Mouse (Mus musculus): ENCODE results near the gene Ipo13. TPM values are rescaled to one million over a fixed set of nuclear protein-coding genes. Genes with fewer than 3 reads are reported as not detected.

The Ipo13 gene
- total and polyA plus RNA-seq, 2 experiments from 2014 or later: 50.0 to 51.1 TPM

- H3K36me3 ChIP-seq (ENCODE audit: insufficient read depth, low read length): peaks cover 45% of the 10 kb centered on the region
These were observed 20.2 kb downstream of the Ipo13 start for GRCm38 (mm10) chr4:117894601-117895000.

GRCm38 (mm10) chr4:117893376-117893775, 21.4 kb downstream of the Ipo13 start:
- Histone ChIP-seq H3K4me2 (ENCODE audit: low read depth, low read length) (no peak overlapping the region), H3K36me3 (ENCODE audit: insufficient read depth, low read length) (peaks cover 43% of the 10 kb centered on the region), H3K9me3 (ENCODE audit: low read length) (no peaks in the 10 kb centered on the region), H3K9ac (replicated peaks; ENCODE audit: low read length) (no peak overlapping the region), H3K4me3 (ENCODE audit: low read length) (no peak overlapping the region), H3K27ac (no peak overlapping the region), H3K27me3 (ENCODE audit: insufficient read depth, low read length) (no peaks in the 10 kb centered on the region), H3K4me1 (ENCODE audit: insufficient read depth, low read length) (0 out of 2 replicates have a peak, but pooled peaks cover 5% of the 10 kb centered on the region)
- ATAC-seq (no peak), DNase-seq (ENCODE audit: low spot score) (no peak)
- 32% methylated on average over 9 of the region's 9 CpGs for WGBS
- TF ChIP-seq CTCF (IDR thresholded peaks at IDR 0.05; ENCODE audit: low read depth): no peak

More at GRCm38 (mm10) chr4:117894601-117895000, 20.2 kb downstream of the Ipo13 start:
- TF ChIP-seq CTCF (IDR thresholded peaks at IDR 0.05; ENCODE audit: low read depth): no peak
- no peaks in the 10 kb centered on the region for H3K27me3 ChIP-seq (ENCODE audit: insufficient read depth, low read length)
- H3K9ac ChIP-seq (replicated peaks; ENCODE audit: low read length): no peak overlapping the region
- no peaks in the 10 kb centered on the region for H3K9me3 ChIP-seq (ENCODE audit: low read length)
- no peak overlapping the region for H3K4me2 ChIP-seq (ENCODE audit: low read depth, low read length)
- no peak overlapping the region for H3K4me3 ChIP-seq (ENCODE audit: low read length)
- WGBS: 90% methylated on average over 8 of the region's 8 CpGs
- 0 out of 2 replicates have a peak, but pooled peaks cover 5% of the 10 kb centered on the region for H3K4me1 ChIP-seq (ENCODE audit: insufficient read depth, low read length)
- ATAC-seq (no peak), DNase-seq (ENCODE audit: low spot score) (no peak)
- H3K27ac ChIP-seq: no peak overlapping the region

GRCm38 (mm10) chr4:117891738-117892161, 23.0 kb downstream of the Ipo13 start, which contains the start of gene Dph2:
Dph2 (minus strand) TSS chr4:117892032.
- H3K4me1 ChIP-seq (ENCODE audit: insufficient read depth, low read length): 0 out of 2 replicates have a peak, but pooled peaks cover 5% of the 10 kb centered on the region
- H3K9me3 ChIP-seq (ENCODE audit: low read length): no peaks in the 10 kb centered on the region
- peak within 1 kb of the TSS; percentile 57 for H3K9ac ChIP-seq (replicated peaks; ENCODE audit: low read length)
- no peak for TF ChIP-seq CTCF (IDR thresholded peaks at IDR 0.05; ENCODE audit: low read depth)
- no peaks in the 10 kb centered on the region for H3K27me3 ChIP-seq (ENCODE audit: insufficient read depth, low read length)
- peaks cover 30% of the 10 kb centered on the region for H3K36me3 ChIP-seq (ENCODE audit: insufficient read depth, low read length)
- 1% methylated on average over 21 of the region's 21 CpGs for WGBS
- no peak within 1 kb of the TSS for H3K27ac ChIP-seq
- H3K4me3 ChIP-seq (ENCODE audit: low read length): peak within 1 kb of the TSS; percentile 68
- ATAC-seq: peak; percentile 90
- peak within 1 kb of the TSS; percentile 97 for H3K4me2 ChIP-seq (ENCODE audit: low read depth, low read length)
- DNase-seq (ENCODE audit: low spot score): peak; percentile 95

- Histone ChIP-seq H3K4me2 (ENCODE audit: low read depth, low read length) (peak overlapping the region; percentile 97), H3K27me3 (ENCODE audit: insufficient read depth, low read length) (no peaks in the 10 kb centered on the region), H3K9me3 (ENCODE audit: low read length) (no peaks in the 10 kb centered on the region), H3K9ac (replicated peaks; ENCODE audit: low read length) (0 out of 2 replicates have a peak overlapping the region, but pooled peaks have one; percentile 57), H3K4me1 (ENCODE audit: insufficient read depth, low read length) (peaks cover 11% of the 10 kb centered on the region; the same call in 1 of the 2 replicates), H3K4me3 (ENCODE audit: low read length) (no peak overlapping the region), H3K36me3 (ENCODE audit: insufficient read depth, low read length) (peaks cover 30% of the 10 kb centered on the region), H3K27ac (no peak overlapping the region)
- DNase-seq (ENCODE audit: low spot score) (no peak), ATAC-seq (no peak)
- no peak for TF ChIP-seq CTCF (IDR thresholded peaks at IDR 0.05; ENCODE audit: low read depth)
- WGBS: 62% methylated on average over 8 of the region's 8 CpGs
These were observed 24.0 kb downstream of the Ipo13 start for GRCm38 (mm10) chr4:117890750-117891149.

- DNase-seq (ENCODE audit: low spot score): no peak
- ATAC-seq: no peak
- no peak overlapping the region for H3K9ac ChIP-seq (replicated peaks; ENCODE audit: low read length)
- H3K27me3 ChIP-seq (ENCODE audit: insufficient read depth, low read length): no peaks in the 10 kb centered on the region
- WGBS: 90% methylated on average over 14 of the region's 14 CpGs
- H3K27ac ChIP-seq: no peak overlapping the region
- no peak overlapping the region for H3K4me3 ChIP-seq (ENCODE audit: low read length)
- H3K9me3 ChIP-seq (ENCODE audit: low read length): no peaks in the 10 kb centered on the region
- no peak for TF ChIP-seq CTCF (IDR thresholded peaks at IDR 0.05; ENCODE audit: low read depth)
- H3K4me2 ChIP-seq (ENCODE audit: low read depth, low read length): no peak overlapping the region
- H3K4me1 ChIP-seq (ENCODE audit: insufficient read depth, low read length): peaks cover 11% of the 10 kb centered on the region; the same call in 1 of the 2 replicates
- H3K36me3 ChIP-seq (ENCODE audit: insufficient read depth, low read length): peaks cover 29% of the 10 kb centered on the region
These were observed 24.8 kb downstream of the Ipo13 start for GRCm38 (mm10) chr4:117890031-117890430.

- no peak overlapping the region for H3K9ac ChIP-seq (replicated peaks; ENCODE audit: low read length)
- H3K36me3 ChIP-seq (ENCODE audit: insufficient read depth, low read length): peaks cover 28% of the 10 kb centered on the region
- ATAC-seq (no peak), DNase-seq (ENCODE audit: low spot score) (no peak)
- no peak overlapping the region for H3K27ac ChIP-seq
- no peaks in the 10 kb centered on the region for H3K27me3 ChIP-seq (ENCODE audit: insufficient read depth, low read length)
- H3K4me1 ChIP-seq (ENCODE audit: insufficient read depth, low read length): peaks cover 11% of the 10 kb centered on the region; the same call in 1 of the 2 replicates
- no peaks in the 10 kb centered on the region for H3K9me3 ChIP-seq (ENCODE audit: low read length)
- TF ChIP-seq CTCF (IDR thresholded peaks at IDR 0.05; ENCODE audit: low read depth): no peak
- WGBS: 92% methylated on average over 15 of the region's 15 CpGs
- no peak overlapping the region for H3K4me2 ChIP-seq (ENCODE audit: low read depth, low read length)
- H3K4me3 ChIP-seq (ENCODE audit: low read length): no peak overlapping the region
These were observed 25.3 kb downstream of the Ipo13 start for GRCm38 (mm10) chr4:117889471-117889870.

- 72% methylated on average over 2 of the region's 2 CpGs for WGBS
- peaks cover 17% of the 10 kb centered on the region; the same call in 1 of the 2 replicates for H3K4me1 ChIP-seq (ENCODE audit: insufficient read depth, low read length)
- TF ChIP-seq CTCF (IDR thresholded peaks at IDR 0.05; ENCODE audit: low read depth): no peak
- DNase-seq (ENCODE audit: low spot score) (no peak), ATAC-seq (no peak)
- H3K4me2 ChIP-seq (ENCODE audit: low read depth, low read length): peak overlapping the region; percentile 73
- H3K27ac ChIP-seq: peak overlapping the region; percentile 20; the same call in 1 of the 2 replicates
- no peaks in the 10 kb centered on the region for H3K27me3 ChIP-seq (ENCODE audit: insufficient read depth, low read length)
- peak overlapping the region; percentile 91; the same call in 1 of the 2 replicates for H3K4me3 ChIP-seq (ENCODE audit: low read length)
- peaks cover 27% of the 10 kb centered on the region for H3K36me3 ChIP-seq (ENCODE audit: insufficient read depth, low read length)
- H3K9ac ChIP-seq (replicated peaks; ENCODE audit: low read length): peak overlapping the region; percentile 95; the same call in 1 of the 2 replicates
- H3K9me3 ChIP-seq (ENCODE audit: low read length): no peaks in the 10 kb centered on the region
These were observed 26.9 kb downstream of the Ipo13 start for GRCm38 (mm10) chr4:117887920-117888319.

Measured in hindbrain, postnatal 0 days (tissue).